Mouse (Mus musculus) MEL (cell line): ENCODE data around the gene Ksr1. TPM values are rescaled to one million over a fixed set of nuclear protein-coding genes. Genes with fewer than 3 reads are reported as not detected.

ENCODE experiments used
- DNase-seq: peaks from one replicate; pipeline ENCODE4 v3.0.0; 2011; ENCODE audit warnings: low read depth, low spot score
- H3K27ac ChIP-seq: 2 replicates; pipeline ENCODE4 v1.5.1; 2012; ENCODE audit warnings: low read depth, mild to moderate bottlenecking, control low read depth, low read length, moderate library complexity; ENCODE audit not compliant: control insufficient read depth
- H3K27me3 ChIP-seq, 2 experiments: fragments of 150-350 bp in 1 of 2; sonication (generic) in 1 of 2; 2 replicates each; pipeline ENCODE4 v1.6.1; 2012; ENCODE audit warnings: low read length in 2 of 2, mild to moderate bottlenecking in 2 of 2, improper control_type of control experiment in 1 of 2, moderate library complexity in 1 of 2; ENCODE audit not compliant: insufficient read depth in 2 of 2, control insufficient read depth in 1 of 2
- H3K36me3 ChIP-seq, 2 experiments: 2 replicates each; pipeline ENCODE4 v1.6.1; 2012 to 2014; ENCODE audit warnings: low read length in 2 of 2, improper control_type of control experiment in 1 of 2, inconsistent platforms in 1 of 2, mild to moderate bottlenecking in 1 of 2; ENCODE audit not compliant: insufficient read depth in 2 of 2, control insufficient read depth in 1 of 2
- H3K4me1 ChIP-seq, 2 experiments: fragments of 150-350 bp in 1 of 2; sonication (generic) in 1 of 2; 2 replicates each; pipeline ENCODE4 v1.6.1; 2012; ENCODE audit warnings: low read length in 2 of 2, improper control_type of control experiment in 1 of 2, mild to moderate bottlenecking in 1 of 2; ENCODE audit not compliant: insufficient read depth in 2 of 2, control insufficient read depth in 1 of 2
- H3K4me3 ChIP-seq, 2 experiments: fragments of 150-350 bp in 1 of 2; sonication (generic) in 1 of 2; 2 replicates each; pipeline ENCODE4 v1.5.1; 2012; ENCODE audit warnings: low read depth in 2 of 2, low read length in 2 of 2, mild to moderate bottlenecking in 2 of 2, moderate library complexity in 2 of 2, control low read depth in 1 of 2, improper control_type of control experiment in 1 of 2; ENCODE audit not compliant: control insufficient read depth in 1 of 2, insufficient read depth in 1 of 2
- H3K79me2 ChIP-seq: 2 replicates; pipeline ENCODE4 v1.6.1; 2012; ENCODE audit warnings: mild to moderate bottlenecking, low read length, moderate library complexity; ENCODE audit not compliant: control insufficient read depth, poor library complexity, insufficient read depth
- H3K9ac ChIP-seq: 2 replicates; pipeline ENCODE4 v1.6.1; 2012; ENCODE audit warnings: low read depth, mild to moderate bottlenecking, control low read depth, low read length, moderate library complexity; ENCODE audit not compliant: control insufficient read depth, poor library complexity, severe bottlenecking
- H3K9me3 ChIP-seq: fragments of 150-350 bp; sonication (generic); replicated peaks from 2 replicates; pipeline ENCODE4 v1.6.1; 2012; ENCODE audit warnings: mild to moderate bottlenecking, low read length, improper control_type of control experiment, moderate library complexity; ENCODE audit not compliant: insufficient read depth
- BHLHE40 ChIP-seq: IDR thresholded peaks from 2 replicates; pipeline ENCODE4 v1.6.1; 2012; ENCODE audit warnings: low read depth, mild to moderate bottlenecking, inconsistent platforms, low read length, improper control_type of control experiment, borderline replicate concordance
- CHD2 ChIP-seq: IDR thresholded peaks from 2 replicates; pipeline ENCODE4 v1.6.1; 2011; ENCODE audit warnings: low read length, improper control_type of control experiment
- CTCF ChIP-seq, 3 experiments: IDR thresholded peaks in 2 of 3; conservative IDR thresholded peaks in 1 of 3; 2 replicates each; pipeline ENCODE4 v1.5.1; 2011 to 2012; ENCODE audit warnings: low read length in 3 of 3, low read depth in 2 of 3, mild to moderate bottlenecking in 2 of 3, improper control_type of control experiment in 1 of 3, inconsistent platforms in 1 of 3, mixed read lengths in 1 of 3, moderate library complexity in 1 of 3; ENCODE audit not compliant: control insufficient read depth in 1 of 3, insufficient read depth in 1 of 3, poor library complexity in 1 of 3, severe bottlenecking in 1 of 3
- E2F4 ChIP-seq: IDR thresholded peaks from 2 replicates; pipeline ENCODE4 v1.6.1; 2011; ENCODE audit warnings: low read depth, low read length, improper control_type of control experiment, borderline replicate concordance
- EP300 ChIP-seq, 2 experiments: IDR thresholded peaks; 2 replicates each; pipeline ENCODE4 v1.6.1; 2011; ENCODE audit warnings: improper control_type of control experiment in 2 of 2, low read length in 2 of 2, low read depth in 1 of 2, mild to moderate bottlenecking in 1 of 2
- ETS1 ChIP-seq: IDR thresholded peaks from 2 replicates; pipeline ENCODE4 v1.6.1; 2012; ENCODE audit warnings: low read depth, mild to moderate bottlenecking, inconsistent platforms, low read length, improper control_type of control experiment, moderate library complexity
- GABPA ChIP-seq: IDR thresholded peaks from 2 replicates; pipeline ENCODE4 v1.6.1; 2012; ENCODE audit warnings: low read depth, mild to moderate bottlenecking, inconsistent platforms, low read length, improper control_type of control experiment, moderate library complexity
- HCFC1 ChIP-seq: IDR thresholded peaks from 2 replicates; pipeline ENCODE4 v1.6.1; 2012; ENCODE audit warnings: low read depth, mild to moderate bottlenecking, inconsistent platforms, low read length, improper control_type of control experiment, moderate library complexity
- JUND ChIP-seq: IDR thresholded peaks from 2 replicates; pipeline ENCODE4 v1.6.1; 2011; ENCODE audit warnings: low read depth, mild to moderate bottlenecking, improper control_type of control experiment, low read length
- KAT2A ChIP-seq: conservative IDR thresholded peaks from 2 replicates; pipeline ENCODE4 v1.6.1; 2012; ENCODE audit warnings: low read depth, low read length, improper control_type of control experiment, inconsistent platforms
- MAFK ChIP-seq: IDR thresholded peaks from 2 replicates; pipeline ENCODE4 v1.6.1; 2011; ENCODE audit warnings: low read depth, mild to moderate bottlenecking, low read length, improper control_type of control experiment, borderline replicate concordance
- MAZ ChIP-seq: IDR thresholded peaks from 2 replicates; pipeline ENCODE4 v1.6.1; 2012; ENCODE audit warnings: low read depth, mild to moderate bottlenecking, inconsistent platforms, low read length, improper control_type of control experiment
- MXI1 ChIP-seq: IDR thresholded peaks from 2 replicates; pipeline ENCODE4 v1.6.1; 2011; ENCODE audit warnings: mild to moderate bottlenecking, low read depth, low read length, improper control_type of control experiment
- MYB ChIP-seq: IDR thresholded peaks from 2 replicates; pipeline ENCODE4 v1.6.1; 2011; ENCODE audit warnings: mild to moderate bottlenecking, low read depth, low read length, improper control_type of control experiment
- POLR2AphosphoS2 ChIP-seq: IDR thresholded peaks from 2 replicates; pipeline ENCODE4 v1.6.1; 2011; ENCODE audit warnings: low read length, improper control_type of control experiment
- POLR2AphosphoS5 ChIP-seq: IDR thresholded peaks from 2 replicates; pipeline ENCODE4 v1.6.1; 2012; ENCODE audit warnings: low read depth, borderline replicate concordance, mild to moderate bottlenecking, inconsistent platforms, low read length, moderate library complexity, mixed read lengths
- RAD21 ChIP-seq: IDR thresholded peaks from 2 replicates; pipeline ENCODE4 v1.6.1; 2011; ENCODE audit warnings: mild to moderate bottlenecking, low read depth, low read length, improper control_type of control experiment
- RCOR1 ChIP-seq: IDR thresholded peaks from 2 replicates; pipeline ENCODE4 v1.6.1; 2012; ENCODE audit warnings: low read depth, mild to moderate bottlenecking, inconsistent platforms, low read length, improper control_type of control experiment
- TBP ChIP-seq: IDR thresholded peaks from 2 replicates; pipeline ENCODE4 v1.8.0; 2011; ENCODE audit warnings: low read depth, low read length, improper control_type of control experiment
- UBTF ChIP-seq: IDR thresholded peaks from 2 replicates; pipeline ENCODE4 v1.6.1; 2012; ENCODE audit warnings: low read depth, mild to moderate bottlenecking, inconsistent platforms, low read length, improper control_type of control experiment, moderate library complexity, borderline replicate concordance; ENCODE audit not compliant: insufficient read depth
- USF1 ChIP-seq: IDR thresholded peaks from 2 replicates; pipeline ENCODE4 v1.6.1; 2014; ENCODE audit warnings: low read depth, mild to moderate bottlenecking, inconsistent platforms, low read length, improper control_type of control experiment, moderate library complexity
- ZC3H11A ChIP-seq: IDR thresholded peaks from 2 replicates; pipeline ENCODE4 v1.6.1; 2012; ENCODE audit warnings: low read depth, mild to moderate bottlenecking, inconsistent platforms, low read length, improper control_type of control experiment
- ZKSCAN1 ChIP-seq: IDR thresholded peaks from 2 replicates; pipeline ENCODE4 v1.6.1; 2012; ENCODE audit warnings: low read depth, mild to moderate bottlenecking, inconsistent platforms, low read length, improper control_type of control experiment, moderate library complexity
- ZNF384 ChIP-seq: IDR thresholded peaks from 2 replicates; pipeline ENCODE4 v1.6.1; 2012; ENCODE audit warnings: low read depth, mild to moderate bottlenecking, inconsistent platforms, low read length, improper control_type of control experiment
- polyA plus RNA-seq, 2 experiments: library from polyadenylated mRNA; stranded (reverse) in 1 of 2; unstranded in 1 of 2; fragments of >175 nt in 1 of 2; fragments of >200 nt in 1 of 2; gene quantifications; 2 replicates each; pipeline versions ENCODE4 v1.2.1 to v1.2.4; 2012; ENCODE audit warnings: low replicate concordance in 2 of 2, low read depth in 1 of 2; ENCODE audit not compliant: insufficient read length in 2 of 2, insufficient read depth in 1 of 2, missing spikeins in 1 of 2
- total RNA-seq: library from RNA; depleted of rRNA; stranded (reverse); fragments of 300-350 nt; gene quantifications from 2 replicates; pipeline ENCODE4 v1.2.3, GENCODE M21; 2012

Gene Ksr1
- total and polyA plus RNA-seq, 3 experiments = 9.7 to 18.4 TPM; not detected in 1

GRCm38 (mm10) chr11:79104998-79105397, 41.2 kb downstream of the Ksr1 start:
- H3K27ac ChIP-seq = no peak overlapping the region
- no peak overlapping the region for H3K4me3 ChIP-seq
- peaks cover 0 to 5% of the 10 kb centered on the region in 2 experiments; a peak in 1 of 4 replicates for H3K36me3 ChIP-seq
- H3K79me2 ChIP-seq = no peaks in the 10 kb centered on the region
- no peak for DNase-seq
- no peak overlapping the region for H3K9ac ChIP-seq
- no peaks in the 10 kb centered on the region for H3K27me3 ChIP-seq
- TF ChIP-seq EP300 (IDR thresholded peaks at IDR 0.05; ENCODE audit: low read depth in 1 of 2, low read length in 2 of 2) = no peak
- TF ChIP-seq USF1 = no peak
- no peak for TF ChIP-seq ETS1
- no peak for TF ChIP-seq KAT2A
- TF ChIP-seq ZKSCAN1 = no peak
- no peak for TF ChIP-seq BHLHE40
- TF ChIP-seq, all 39 proteins: peak for 0
- Histone ChIP-seq H3K4me1 (peaks cover 0 to 7% of the 10 kb centered on the region in 2 experiments; a peak in 1 of 4 replicates), H3K9me3 (no peaks in the 10 kb centered on the region)

GRCm38 (mm10) chr11:79104538-79104937, 41.7 kb downstream of the Ksr1 start:
- DNase-seq = no peak
- H3K79me2 ChIP-seq = no peaks in the 10 kb centered on the region
- no peaks in the 10 kb centered on the region for H3K9me3 ChIP-seq
- no peak overlapping the region for H3K4me3 ChIP-seq
- no peak overlapping the region for H3K27ac ChIP-seq
- no peaks in the 10 kb centered on the region for H3K27me3 ChIP-seq
- peaks cover 0 to 5% of the 10 kb centered on the region in 2 experiments; a peak in 1 of 4 replicates for H3K36me3 ChIP-seq
- no peak overlapping the region for H3K9ac ChIP-seq
- TF ChIP-seq CTCF (IDR thresholded peaks at IDR 0.05 in 2 of 3, conservative IDR thresholded peaks at IDR 0.05 in 1 of 3; ENCODE audit: control insufficient read depth in 1 of 3, insufficient read depth in 1 of 3, low read depth in 2 of 3, low read length in 3 of 3, poor library complexity in 1 of 3, severe bottlenecking in 1 of 3) = no peak
- TF ChIP-seq MYB = no peak
- TF ChIP-seq JUND = no peak
- no peak for TF ChIP-seq HCFC1
- TF ChIP-seq POLR2AphosphoS2 = no peak
- no peak for TF ChIP-seq TBP
- no peak for TF ChIP-seq RAD21
- TF ChIP-seq KAT2A = no peak
- TF ChIP-seq, all 39 proteins: peak for 0
- H3K4me1 ChIP-seq = peaks cover 0 to 7% of the 10 kb centered on the region in 2 experiments; a peak in 1 of 4 replicates

- Histone ChIP-seq H3K4me1 (peaks cover 0 to 7% of the 10 kb centered on the region in 2 experiments; a peak in 1 of 4 replicates), H3K9ac (no peak overlapping the region), H3K79me2 (no peaks in the 10 kb centered on the region), H3K4me3 (no peak overlapping the region), H3K27ac (no peak overlapping the region), H3K27me3 (no peaks in the 10 kb centered on the region), H3K36me3 (peaks cover 0 to 5% of the 10 kb centered on the region in 2 experiments; a peak in 1 of 4 replicates), H3K9me3 (no peaks in the 10 kb centered on the region)
- DNase-seq = no peak
- no peak for TF ChIP-seq MXI1
- TF ChIP-seq ETS1 = no peak
- TF ChIP-seq POLR2AphosphoS5 = no peak
- TF ChIP-seq EP300 (IDR thresholded peaks at IDR 0.05; ENCODE audit: low read depth in 1 of 2, low read length in 2 of 2) = no peak
- no peak for TF ChIP-seq RCOR1
- no peak for TF ChIP-seq MAFK
- TF ChIP-seq JUND = no peak
- no peak for TF ChIP-seq ZC3H11A
- TF ChIP-seq E2F4 = no peak
- TF ChIP-seq TBP = no peak
- no peak for TF ChIP-seq ZKSCAN1
- no peak for TF ChIP-seq MAZ
- TF ChIP-seq CHD2 = no peak
- TF ChIP-seq GABPA = no peak
- no peak for TF ChIP-seq ZNF384
- no peak for TF ChIP-seq BHLHE40
- no peak for TF ChIP-seq MYB
- no peak for TF ChIP-seq UBTF
- TF ChIP-seq RAD21 = no peak
These were observed 42.1 kb downstream of the Ksr1 start for GRCm38 (mm10) chr11:79104096-79104495.
